Mouse (Mus musculus) naive thymus-derived CD4-positive, alpha-beta T cell, adult 5 months (primary cell): Measurements from ENCODE around the gene Ppp1r7. TPM values are rescaled to one million over a fixed set of nuclear protein-coding genes. Genes with fewer than 3 reads are reported as not detected.

Source experiments
- polyA plus RNA-seq: library from polyadenylated mRNA; unstranded; fragments of 100-300 nt; shearing (Covaris generic); gene quantifications from one replicate; pipeline ENCODE4 v1.2.1, GENCODE M21; 2017

The Ppp1r7 gene
- polyA plus RNA-seq: 39.5 TPM

GRCm38 (mm10) chr1:93342648-93343503 is at the start of gene Ppp1r7, which contains the start of gene Pask:
TSS of gene Ppp1r7 (plus strand) at chr1:93342854.
TSS of gene Pask (minus strand) at chr1:93343482.

GRCm38 (mm10) chr1:93305581-93306337 is 36.9 kb upstream of the Ppp1r7 start, which contains the start of gene Mterf4:
TSS of gene Mterf4 (minus strand) at chr1:93305915.

GRCm38 (mm10) chr1:93373665-93374064 is 31.0 kb downstream of the Ppp1r7 start, which contains the start of gene Ano7:
TSS of gene Ano7 (plus strand) at chr1:93373930.

Other genes starting within 250 kb of the Ppp1r7 start
- gene Kif1a, start 240.9 kb upstream of the Ppp1r7 start, polyA plus RNA-seq: not detected
- gene Agxt, start 207.6 kb upstream of the Ppp1r7 start, polyA plus RNA-seq: not detected
- gene 2310007B03Rik, start 181.9 kb upstream of the Ppp1r7 start, polyA plus RNA-seq: not detected
- not detected for gene Crocc2, start 174.1 kb upstream of the Ppp1r7 start, polyA plus RNA-seq
- gene Sned1, start 107.0 kb upstream of the Ppp1r7 start, polyA plus RNA-seq: not detected
- 7.9 TPM for gene Mterf4, start 36.9 kb upstream of the Ppp1r7 start, polyA plus RNA-seq
- 0.31 TPM for gene Pask, start 628 bp downstream of the Ppp1r7 start, polyA plus RNA-seq
- not detected for gene Ano7, start 31.1 kb downstream of the Ppp1r7 start, polyA plus RNA-seq
- 73.8 TPM for gene Hdlbp, start 136.0 kb downstream of the Ppp1r7 start, polyA plus RNA-seq
- gene Farp2, start 169.2 kb downstream of the Ppp1r7 start, polyA plus RNA-seq: 1.7 TPM